Mouse (Mus musculus): ENCODE data around the gene Olfr678.
"Not testable (repeated sequence)": the region's sequence is repeated elsewhere in the genome, so short reads cannot be mapped to it uniquely, and the experiment has no call there.

Gene Olfr678

GRCm38 (mm10) chr7:105064175-105064574, at the start of gene Olfr678:
Olfr678 (plus strand) TSS chr7:105064475.
- DNase-seq (ENCODE audit: low spot score in 2 of 2) = no peak

GRCm38 (mm10) chr7:105022530-105022929, 41.7 kb upstream of the Olfr678 start:
- DNase-seq (ENCODE audit: low spot score in 2 of 2) = no peak

- DNase-seq (ENCODE audit: low spot score in 2 of 2) = no peak
These were observed 35.9 kb upstream of the Olfr678 start, which contains the start of gene Olfr675 for GRCm38 (mm10) chr7:105028360-105028759. Olfr675 (minus strand) TSS chr7:105028460.

GRCm38 (mm10) chr7:105032398-105032797, 31.9 kb upstream of the Olfr678 start, which contains the start of gene Olfr676:
Olfr676 (plus strand) TSS chr7:105032698.
- no peak for DNase-seq (ENCODE audit: low spot score in 2 of 2)

- not testable (repeated sequence) for DNase-seq (ENCODE audit: low spot score in 2 of 2)
These were observed 30.4 kb upstream of the Olfr678 start for GRCm38 (mm10) chr7:105033836-105034235.

- no peak for DNase-seq (ENCODE audit: low spot score in 2 of 2)
These were observed 5.3 kb upstream of the Olfr678 start for GRCm38 (mm10) chr7:105058951-105059350.

- no peak for DNase-seq (ENCODE audit: low spot score in 2 of 2)
These were observed 16.6 kb downstream of the Olfr678 start, which contains the start of gene Olfr679 for GRCm38 (mm10) chr7:105080905-105081304. Olfr679 (plus strand) TSS chr7:105081205.

GRCm38 (mm10) chr7:105092717-105093116, 28.4 kb downstream of the Olfr678 start, which contains the start of gene Olfr680-ps1:
Olfr680-ps1 (minus strand) TSS chr7:105092817.
- DNase-seq (ENCODE audit: low spot score in 2 of 2) = not testable (repeated sequence)

- DNase-seq (ENCODE audit: low spot score in 2 of 2) = no peak
These were observed 52.3 kb downstream of the Olfr678 start, which contains the start of gene Olfr681 for GRCm38 (mm10) chr7:105116536-105116935. Olfr681 (plus strand) TSS chr7:105116836.
